Comparison of ENCODE assay signal across 23 mouse cellular contexts in the genomic region with DNA sequence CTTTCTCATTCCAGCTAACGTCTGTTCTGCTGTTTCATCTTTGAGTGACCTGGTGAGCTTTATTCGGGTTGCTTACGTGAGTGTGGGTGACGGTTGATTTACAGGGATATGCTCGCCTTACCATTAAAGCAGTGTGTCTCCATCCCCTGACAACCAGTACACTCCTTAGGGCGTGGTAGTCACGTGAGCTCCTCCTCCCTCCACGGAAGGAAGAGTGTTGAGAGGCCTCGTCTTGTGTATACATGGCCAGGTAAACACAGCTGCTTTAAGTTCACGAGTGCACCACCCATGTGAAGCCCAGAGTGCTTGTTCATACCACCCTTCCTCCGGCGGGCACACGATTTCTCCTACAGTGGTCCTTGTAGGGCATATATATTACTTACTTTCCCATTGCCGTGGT. TPM values are rescaled to one million over a fixed set of nuclear protein-coding genes. Genes with fewer than 3 reads are reported as not detected.
"Had no signal": no experiment of that assay in that cellular context is flagged by ENCODE, and none has a peak within 500 bp of the region (broad histone marks: within the 10 kb centered on the region; RNA-seq: fewer than 3 reads in every experiment).

No protein-coding gene starts in this region.

- H3K4me2 ChIP-seq: limb, embryonic 13.5 days; liver, embryonic 12.5 days; liver, embryonic 15.5 days; midbrain, embryonic 13.5 days had no signal

- H3K27ac ChIP-seq: hindbrain, postnatal 0 days; layer of hippocampus, adult 2 months; left cerebral cortex, adult 2 months; limb, embryonic 13.5 days; liver, embryonic 12.5 days; liver, embryonic 15.5 days; midbrain, embryonic 10.5 days; midbrain, embryonic 13.5 days had no signal

- H3K27me3 ChIP-seq: limb, embryonic 13.5 days; liver, embryonic 12.5 days; liver, embryonic 15.5 days; megakaryocyte, embryonic 14.5 days; midbrain, embryonic 13.5 days had no signal

- H3K4me3 ChIP-seq: layer of hippocampus, adult 2 months; left cerebral cortex, adult 2 months; limb, embryonic 13.5 days; liver, embryonic 12.5 days; liver, embryonic 15.5 days; megakaryocyte, embryonic 14.5 days; midbrain, embryonic 10.5 days; midbrain, embryonic 13.5 days had no signal

- DNase-seq: kidney, adult 18-20 months; kidney, adult 9 months; kidney, postnatal 14 days; kidney, postnatal 4 days; layer of hippocampus, postnatal 36 days; liver; lung, adult 2 months; lung, postnatal 14 days; thymus, adult 2 months; thymus, postnatal 25 days had no signal

- H3K4me1 ChIP-seq: limb, embryonic 13.5 days; liver, embryonic 12.5 days; liver, embryonic 15.5 days; midbrain, embryonic 10.5 days; midbrain, embryonic 13.5 days had no signal

- ATAC-seq: inflammation-experienced regulatory T-cells, adult 6 months; liver, embryonic 12.5 days; midbrain, embryonic 13.5 days; midbrain, embryonic 16.5 days had no signal

- H3K9me3 ChIP-seq: limb, embryonic 13.5 days; liver, embryonic 12.5 days; liver, embryonic 15.5 days; megakaryocyte, embryonic 14.5 days; midbrain, embryonic 10.5 days; midbrain, embryonic 13.5 days had no signal

- H3K9ac ChIP-seq: limb, embryonic 13.5 days; liver, embryonic 12.5 days; liver, embryonic 15.5 days; midbrain, embryonic 13.5 days had no signal

RNA-seq across cellular contexts. Expression of a gene that starts 33.6 kb away (rescaled TPM):
- total RNA-seq: hindbrain, postnatal 0 days; layer of hippocampus, postnatal 36 days had no signal

RNA-seq across cellular contexts. Expression of a gene that starts 42.9 kb away (rescaled TPM):
- polyA plus RNA-seq: inflammation-experienced regulatory T-cells, adult 6 months; limb, embryonic 13.5 days; liver, embryonic 12.5 days; liver, embryonic 15.5 days; lung, adult 2 months; small intestine, adult 2 months; spleen, adult 2 months had no signal
